Mouse (Mus musculus): ENCODE results near the gene Mllt3. TPM values are rescaled to one million over a fixed set of nuclear protein-coding genes. Genes with fewer than 3 reads are reported as not detected.
"Not testable (repeated sequence)": the region's sequence is repeated elsewhere in the genome, so short reads cannot be mapped to it uniquely, and the experiment has no call there.

Gene Mllt3
- polyA plus RNA-seq, 1 experiment from 2014 or later: 74.9 TPM

GRCm38 (mm10) chr4:87991710-87992109, 41.5 kb downstream of the Mllt3 start:
- no peak overlapping the region for H3K27ac ChIP-seq (ENCODE audit: low read length)
- no peaks in the 10 kb centered on the region for H3K36me3 ChIP-seq (ENCODE audit: control insufficient read depth, insufficient read depth, low read length)
- peaks cover 7% of the 10 kb centered on the region for H3K4me1 ChIP-seq (ENCODE audit: control insufficient read depth, insufficient read depth, low read length)
- H3K27me3 ChIP-seq (ENCODE audit: control insufficient read depth, insufficient read depth, low read depth, low read length): no peaks in the 10 kb centered on the region
- no peaks in the 10 kb centered on the region for H3K9me3 ChIP-seq (replicated peaks; ENCODE audit: control insufficient read depth, low read length, poor library complexity, severe bottlenecking)
- 93% methylated on average over 5 of the region's 5 CpGs for WGBS
- no peak overlapping the region for H3K4me2 ChIP-seq (ENCODE audit: low read length)
- no peak for ATAC-seq
- H3K9ac ChIP-seq (ENCODE audit: low read depth, low read length): no peak overlapping the region
- H3K4me3 ChIP-seq (ENCODE audit: low read depth, low read length): no peak overlapping the region

- Histone ChIP-seq H3K27me3 (ENCODE audit: control insufficient read depth, insufficient read depth, low read depth, low read length) (no peaks in the 10 kb centered on the region), H3K4me1 (ENCODE audit: control insufficient read depth, insufficient read depth, low read length) (peaks cover 7% of the 10 kb centered on the region), H3K4me2 (ENCODE audit: low read length) (no peak overlapping the region), H3K4me3 (ENCODE audit: low read depth, low read length) (no peak overlapping the region), H3K9ac (ENCODE audit: low read depth, low read length) (no peak overlapping the region), H3K36me3 (ENCODE audit: control insufficient read depth, insufficient read depth, low read length) (no peaks in the 10 kb centered on the region), H3K27ac (ENCODE audit: low read length) (no peak overlapping the region), H3K9me3 (replicated peaks; ENCODE audit: control insufficient read depth, low read length, poor library complexity, severe bottlenecking) (no peaks in the 10 kb centered on the region)
- 69% methylated on average over 5 of the region's 5 CpGs for WGBS
- no peak for ATAC-seq
These were observed 42.2 kb downstream of the Mllt3 start for GRCm38 (mm10) chr4:87990940-87991339.

- no peaks in the 10 kb centered on the region for H3K27me3 ChIP-seq (ENCODE audit: control insufficient read depth, insufficient read depth, low read depth, low read length)
- H3K9me3 ChIP-seq (replicated peaks; ENCODE audit: control insufficient read depth, low read length, poor library complexity, severe bottlenecking): no peaks in the 10 kb centered on the region
- no peak overlapping the region for H3K4me2 ChIP-seq (ENCODE audit: low read length)
- no peak overlapping the region for H3K9ac ChIP-seq (ENCODE audit: low read depth, low read length)
- H3K4me3 ChIP-seq (ENCODE audit: low read depth, low read length): no peak overlapping the region
- no peaks in the 10 kb centered on the region for H3K36me3 ChIP-seq (ENCODE audit: control insufficient read depth, insufficient read depth, low read length)
- peaks cover 25% of the 10 kb centered on the region for H3K4me1 ChIP-seq (ENCODE audit: control insufficient read depth, insufficient read depth, low read length)
- WGBS: 39% methylated on average over 4 of the region's 4 CpGs
- H3K27ac ChIP-seq (ENCODE audit: low read length): no peak overlapping the region
- ATAC-seq: no peak
These were observed 47.9 kb downstream of the Mllt3 start for GRCm38 (mm10) chr4:87985281-87985680.

GRCm38 (mm10) chr4:87984589-87984988, 48.6 kb downstream of the Mllt3 start:
- H3K4me1 ChIP-seq (ENCODE audit: control insufficient read depth, insufficient read depth, low read length): peaks cover 25% of the 10 kb centered on the region
- no peak overlapping the region for H3K4me2 ChIP-seq (ENCODE audit: low read length)
- H3K9me3 ChIP-seq (replicated peaks; ENCODE audit: control insufficient read depth, low read length, poor library complexity, severe bottlenecking): no peaks in the 10 kb centered on the region
- H3K27me3 ChIP-seq (ENCODE audit: control insufficient read depth, insufficient read depth, low read depth, low read length): no peaks in the 10 kb centered on the region
- H3K4me3 ChIP-seq (ENCODE audit: low read depth, low read length): no peak overlapping the region
- H3K36me3 ChIP-seq (ENCODE audit: control insufficient read depth, insufficient read depth, low read length): no peaks in the 10 kb centered on the region
- no peak overlapping the region for H3K9ac ChIP-seq (ENCODE audit: low read depth, low read length)
- ATAC-seq: no peak
- no peak overlapping the region for H3K27ac ChIP-seq (ENCODE audit: low read length)
- 12% methylated on average over 3 of the region's 3 CpGs for WGBS

- H3K9ac ChIP-seq (ENCODE audit: low read depth, low read length): no peak overlapping the region
- 65% methylated on average over 5 of the region's 5 CpGs for WGBS
- no peaks in the 10 kb centered on the region for H3K9me3 ChIP-seq (replicated peaks; ENCODE audit: control insufficient read depth, low read length, poor library complexity, severe bottlenecking)
- H3K4me3 ChIP-seq (ENCODE audit: low read depth, low read length): no peak overlapping the region
- H3K4me2 ChIP-seq (ENCODE audit: low read length): no peak overlapping the region
- H3K36me3 ChIP-seq (ENCODE audit: control insufficient read depth, insufficient read depth, low read length): no peaks in the 10 kb centered on the region
- H3K27me3 ChIP-seq (ENCODE audit: control insufficient read depth, insufficient read depth, low read depth, low read length): no peaks in the 10 kb centered on the region
- H3K27ac ChIP-seq (ENCODE audit: low read length): no peak overlapping the region
- no peak for ATAC-seq
- peaks cover 25% of the 10 kb centered on the region for H3K4me1 ChIP-seq (ENCODE audit: control insufficient read depth, insufficient read depth, low read length)
These were observed 49.1 kb downstream of the Mllt3 start for GRCm38 (mm10) chr4:87984091-87984490.

- Histone ChIP-seq H3K36me3 (ENCODE audit: control insufficient read depth, insufficient read depth, low read length) (no peaks in the 10 kb centered on the region), H3K9ac (ENCODE audit: low read depth, low read length) (no peak overlapping the region), H3K9me3 (replicated peaks; ENCODE audit: control insufficient read depth, low read length, poor library complexity, severe bottlenecking) (no peaks in the 10 kb centered on the region), H3K27me3 (ENCODE audit: control insufficient read depth, insufficient read depth, low read depth, low read length) (no peaks in the 10 kb centered on the region), H3K4me3 (ENCODE audit: low read depth, low read length) (no peak overlapping the region), H3K27ac (ENCODE audit: low read length) (no peak overlapping the region), H3K4me2 (ENCODE audit: low read length) (no peak overlapping the region), H3K4me1 (ENCODE audit: control insufficient read depth, insufficient read depth, low read length) (peaks cover 25% of the 10 kb centered on the region)
- ATAC-seq: no peak
- WGBS: 66% methylated on average over 5 of the region's 5 CpGs
These were observed 50.6 kb downstream of the Mllt3 start for GRCm38 (mm10) chr4:87982578-87982977.

- Histone ChIP-seq H3K9ac (ENCODE audit: low read depth, low read length) (no peak overlapping the region), H3K9me3 (replicated peaks; ENCODE audit: control insufficient read depth, low read length, poor library complexity, severe bottlenecking) (no peaks in the 10 kb centered on the region), H3K27ac (ENCODE audit: low read length) (no peak overlapping the region), H3K4me3 (ENCODE audit: low read depth, low read length) (no peak overlapping the region), H3K36me3 (ENCODE audit: control insufficient read depth, insufficient read depth, low read length) (no peaks in the 10 kb centered on the region), H3K4me2 (ENCODE audit: low read length) (no peak overlapping the region), H3K27me3 (ENCODE audit: control insufficient read depth, insufficient read depth, low read depth, low read length) (no peaks in the 10 kb centered on the region), H3K4me1 (ENCODE audit: control insufficient read depth, insufficient read depth, low read length) (peaks cover under 1% of the 10 kb centered on the region)
- ATAC-seq: no peak
- 72% methylated on average over 11 of the region's 11 CpGs for WGBS
These were observed 55.2 kb downstream of the Mllt3 start for GRCm38 (mm10) chr4:87977820-87978448.

GRCm38 (mm10) chr4:87965836-87966235, 67.3 kb downstream of the Mllt3 start:
- Histone ChIP-seq H3K9ac (ENCODE audit: low read depth, low read length) (no peak overlapping the region), H3K4me3 (ENCODE audit: low read depth, low read length) (no peak overlapping the region)
- 89% methylated on average over 7 of the region's 7 CpGs for WGBS

GRCm38 (mm10) chr4:87964890-87965289, 68.3 kb downstream of the Mllt3 start:
- not testable (repeated sequence) for H3K9ac ChIP-seq (ENCODE audit: low read depth, low read length); H3K4me3 ChIP-seq (ENCODE audit: low read depth, low read length); H3K4me1 ChIP-seq (ENCODE audit: control insufficient read depth, insufficient read depth, low read length); H3K36me3 ChIP-seq (ENCODE audit: control insufficient read depth, insufficient read depth, low read length); H3K27ac ChIP-seq (ENCODE audit: low read length); H3K9me3 ChIP-seq (replicated peaks; ENCODE audit: control insufficient read depth, low read length, poor library complexity, severe bottlenecking); H3K27me3 ChIP-seq (ENCODE audit: control insufficient read depth, insufficient read depth, low read depth, low read length); H3K4me2 ChIP-seq (ENCODE audit: low read length); ATAC-seq
- 97% methylated on average over 1 of the region's 2 CpGs for WGBS

More at GRCm38 (mm10) chr4:87965836-87966235, 67.3 kb downstream of the Mllt3 start:
- no peak for ATAC-seq
- H3K4me2 ChIP-seq (ENCODE audit: low read length): no peak overlapping the region
- no peaks in the 10 kb centered on the region for H3K27me3 ChIP-seq (ENCODE audit: control insufficient read depth, insufficient read depth, low read depth, low read length)
- no peaks in the 10 kb centered on the region for H3K9me3 ChIP-seq (replicated peaks; ENCODE audit: control insufficient read depth, low read length, poor library complexity, severe bottlenecking)
- H3K27ac ChIP-seq (ENCODE audit: low read length): no peak overlapping the region
- peaks cover 7% of the 10 kb centered on the region for H3K4me1 ChIP-seq (ENCODE audit: control insufficient read depth, insufficient read depth, low read length)
- no peaks in the 10 kb centered on the region for H3K36me3 ChIP-seq (ENCODE audit: control insufficient read depth, insufficient read depth, low read length)

Data from midbrain, embryonic 16.5 days (tissue).